Mouse (Mus musculus) heart, postnatal 0 days (tissue): Measurements from ENCODE around the gene Nsmce3. TPM values are rescaled to one million over a fixed set of nuclear protein-coding genes. Genes with fewer than 3 reads are reported as not detected.

Experiments
- ATAC-seq: fragments of 200-750 bp; cut with Nextera tagmentation; 2 replicates; pipeline ENCODE4 v1.8.0; 2017; ENCODE audit warnings: low read depth, moderate number of reproducible peaks, moderate library complexity; ENCODE audit not compliant: insufficient read depth
- DNase-seq: peaks from one replicate; pipeline ENCODE4 v3.0.0-alpha.2; 2016; ENCODE audit warnings: low spot score
- H3K27ac ChIP-seq: fragments of 300-500 bp; sonication (generic); 2 replicates; pipeline ENCODE4 v1.5.1; 2014; ENCODE audit warnings: low read depth, mild to moderate bottlenecking
- H3K27me3 ChIP-seq: fragments of 300-500 bp; sonication (generic); 2 replicates; pipeline ENCODE4 v1.6.1; 2014; ENCODE audit warnings: low read length, mixed read lengths; ENCODE audit not compliant: control insufficient read depth, insufficient read depth
- H3K36me3 ChIP-seq: fragments of 300-500 bp; sonication (generic); replicated peaks from 2 replicates; pipeline ENCODE4 v1.6.1; 2014; ENCODE audit warnings: low read length, mixed read lengths; ENCODE audit not compliant: control insufficient read depth, insufficient read depth
- H3K4me1 ChIP-seq: fragments of 300-500 bp; sonication (generic); 2 replicates; pipeline ENCODE4 v1.6.1; 2014; ENCODE audit warnings: antibody characterized with exemption; ENCODE audit not compliant: control insufficient read depth, insufficient read depth
- H3K4me2 ChIP-seq: fragments of 300-500 bp; sonication (generic); 2 replicates; pipeline ENCODE4 v1.6.1; 2014; ENCODE audit warnings: low read depth, mild to moderate bottlenecking, low read length, moderate library complexity
- H3K4me3 ChIP-seq: fragments of 300-500 bp; sonication (generic); 2 replicates; pipeline ENCODE4 v1.5.1; 2014; ENCODE audit warnings: low read depth, low read length
- H3K9ac ChIP-seq: fragments of 300-500 bp; sonication (generic); replicated peaks from 2 replicates; pipeline ENCODE4 v1.6.1; 2014; ENCODE audit warnings: low read depth, low read length, mixed read lengths
- H3K9me3 ChIP-seq: fragments of 300-500 bp; sonication (generic); replicated peaks from 2 replicates; pipeline ENCODE4 v1.6.1; 2016; ENCODE audit warnings: low read length; ENCODE audit not compliant: control insufficient read depth
- CTCF ChIP-seq: IDR thresholded peaks from 2 replicates; pipeline ENCODE4 v1.5.1; 2016; ENCODE audit warnings: antibody characterized with exemption, control low read depth, low read depth
- EP300 ChIP-seq: IDR thresholded peaks from 2 replicates; pipeline ENCODE4 v1.6.1; 2016; ENCODE audit warnings: antibody characterized with exemption, low read depth
- WGBS: fragments of 180-500 bp; shearing (Covaris S2); extraction: QIAGEN DNeasy Blood & Tissue Kit; methylation state at CpG from one replicate; pipeline ENCODE4 v1.1.7; 2014; 5-methylcytosine and 5-hydroxymethylcytosine counted together
- polyA plus RNA-seq: library from polyadenylated mRNA; unstranded; fragments of >200 nt; fragmentation: Nextera tagmentation; extraction: Ambion mirVana; gene quantifications from 2 replicates; pipeline ENCODE4 v1.2.1, GENCODE M21; 2015
- total RNA-seq: library from RNA; depleted of rRNA; stranded (reverse); fragments of >200 nt; gene quantifications from 2 replicates; pipeline ENCODE4 v1.2.3, GENCODE M21; 2014; ENCODE audit warnings: low replicate concordance

Gene Nsmce3
- total and polyA plus RNA-seq, 2 experiments from 2014 or later = 6.7 to 11.4 TPM

DNA sequence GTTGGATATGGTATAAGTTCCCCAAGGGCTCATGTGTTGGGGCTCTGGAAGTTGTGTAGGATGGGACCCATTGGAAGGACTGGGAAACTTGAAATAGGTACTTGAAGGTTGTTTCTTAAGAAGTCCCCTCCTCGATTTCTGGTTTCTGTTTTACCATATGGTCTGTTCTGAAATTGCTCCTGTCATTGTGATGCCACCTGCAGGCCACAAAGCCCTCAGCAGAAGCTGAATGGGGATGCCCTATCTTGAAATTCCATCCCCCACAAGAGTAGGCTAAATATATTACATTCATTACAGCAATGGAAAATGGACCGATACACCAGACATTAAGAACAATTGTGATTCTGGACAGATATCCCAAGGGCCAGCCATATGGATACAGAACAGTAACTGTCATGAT lies 37.4 kb upstream of the Nsmce3 start:
- no peak overlapping the region for H3K4me2 ChIP-seq
- H3K27me3 ChIP-seq = no peaks in the 10 kb centered on the region
- 0 out of 2 replicates have a peak, but pooled peaks cover 4% of the 10 kb centered on the region for H3K9me3 ChIP-seq
- H3K9ac ChIP-seq = no peak overlapping the region
- H3K27ac ChIP-seq = no peak overlapping the region
- ATAC-seq (no peak), DNase-seq (no peak)
- TF ChIP-seq EP300 (no peak), CTCF (peak; percentile 40)
- H3K36me3 ChIP-seq = no peaks in the 10 kb centered on the region
- no peak overlapping the region for H3K4me3 ChIP-seq
- WGBS = 65% methylated on average over 2 of the region's 2 CpGs
- no peaks in the 10 kb centered on the region for H3K4me1 ChIP-seq

DNA sequence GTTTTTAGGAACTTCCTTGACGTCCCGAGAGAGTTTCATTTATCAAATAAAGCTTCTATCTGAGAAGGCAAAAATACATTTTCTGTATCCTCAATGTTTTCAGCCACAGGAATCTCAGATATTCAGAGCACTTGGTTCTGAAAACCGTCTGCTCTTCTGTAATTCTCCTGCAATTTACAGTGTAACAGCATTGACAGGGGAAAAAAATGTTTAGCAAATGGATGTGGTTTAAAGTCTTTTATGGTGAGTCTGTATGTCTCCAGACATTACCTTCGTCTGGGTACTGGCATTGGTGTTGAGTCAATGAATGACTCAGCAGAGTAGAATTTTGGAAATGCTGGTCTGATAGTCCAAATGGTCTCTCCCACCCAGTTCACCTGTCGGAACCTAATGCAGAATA lies 34.2 kb upstream of the Nsmce3 start:
- Histone ChIP-seq H3K4me3 (no peak overlapping the region), H3K4me2 (no peak overlapping the region), H3K27ac (no peak overlapping the region), H3K27me3 (no peaks in the 10 kb centered on the region), H3K9me3 (0 out of 2 replicates have a peak, but pooled peaks cover 4% of the 10 kb centered on the region), H3K4me1 (no peaks in the 10 kb centered on the region), H3K9ac (no peak overlapping the region), H3K36me3 (no peaks in the 10 kb centered on the region)
- 52% methylated on average over 5 of the region's 5 CpGs for WGBS
- DNase-seq (no peak), ATAC-seq (no peak)
- TF ChIP-seq EP300 = no peak
- no peak for TF ChIP-seq CTCF

DNA sequence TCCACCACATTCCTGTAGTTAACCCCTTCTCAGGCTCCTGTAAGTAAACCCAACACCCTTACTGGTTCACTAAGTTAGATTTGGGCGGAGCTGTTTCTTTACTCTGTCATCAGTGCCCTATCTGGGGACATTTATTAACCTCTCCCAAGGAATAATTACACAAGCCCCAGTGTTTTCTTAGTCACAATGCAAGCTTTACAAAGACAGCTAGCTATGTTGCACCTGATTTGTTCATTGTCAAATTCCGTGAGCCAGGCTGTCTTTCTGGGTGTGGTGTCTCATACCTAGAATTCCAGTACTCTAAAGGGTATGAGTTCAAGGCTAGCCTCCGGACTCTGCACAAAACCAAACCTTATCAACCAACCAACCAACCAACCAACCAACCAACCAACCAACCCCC lies 32.7 kb upstream of the Nsmce3 start:
- ATAC-seq (no peak), DNase-seq (no peak)
- Histone ChIP-seq H3K4me2 (no peak overlapping the region), H3K27me3 (no peaks in the 10 kb centered on the region), H3K9ac (no peak overlapping the region), H3K27ac (no peak overlapping the region), H3K36me3 (no peaks in the 10 kb centered on the region), H3K9me3 (0 out of 2 replicates have a peak, but pooled peaks cover 4% of the 10 kb centered on the region), H3K4me1 (no peaks in the 10 kb centered on the region), H3K4me3 (no peak overlapping the region)
- TF ChIP-seq CTCF = no peak
- TF ChIP-seq EP300 = no peak
- 70% methylated on average over 3 of the region's 3 CpGs for WGBS

DNA sequence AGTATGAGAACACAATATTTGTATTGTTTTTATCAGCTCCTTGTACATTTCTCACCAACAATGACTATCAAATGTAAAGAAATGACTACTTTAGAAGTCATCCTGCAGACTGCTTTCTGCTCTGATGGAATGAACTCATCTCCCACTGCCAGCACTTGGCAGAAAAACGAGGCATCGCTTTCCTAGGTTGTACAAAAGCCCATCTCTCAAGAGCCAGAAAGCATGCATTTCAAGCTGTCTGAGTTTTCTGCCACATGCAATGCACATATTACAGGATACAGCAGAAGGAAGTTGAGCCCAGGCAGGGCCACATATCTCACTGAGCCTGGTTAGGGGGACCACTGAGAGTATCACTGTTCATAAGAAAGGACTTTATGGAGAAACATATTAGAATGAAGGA lies 27.5 kb upstream of the Nsmce3 start:
- H3K9me3 ChIP-seq = no peaks in the 10 kb centered on the region
- H3K9ac ChIP-seq = no peak overlapping the region
- H3K4me3 ChIP-seq = no peak overlapping the region
- no peak for ATAC-seq
- H3K4me1 ChIP-seq = no peaks in the 10 kb centered on the region
- H3K27me3 ChIP-seq = no peaks in the 10 kb centered on the region
- DNase-seq = no peak
- TF ChIP-seq CTCF = no peak
- TF ChIP-seq EP300 = no peak
- H3K4me2 ChIP-seq = no peak overlapping the region
- WGBS = 73% methylated on average over 2 of the region's 2 CpGs
- H3K36me3 ChIP-seq = no peaks in the 10 kb centered on the region
- no peak overlapping the region for H3K27ac ChIP-seq

DNA sequence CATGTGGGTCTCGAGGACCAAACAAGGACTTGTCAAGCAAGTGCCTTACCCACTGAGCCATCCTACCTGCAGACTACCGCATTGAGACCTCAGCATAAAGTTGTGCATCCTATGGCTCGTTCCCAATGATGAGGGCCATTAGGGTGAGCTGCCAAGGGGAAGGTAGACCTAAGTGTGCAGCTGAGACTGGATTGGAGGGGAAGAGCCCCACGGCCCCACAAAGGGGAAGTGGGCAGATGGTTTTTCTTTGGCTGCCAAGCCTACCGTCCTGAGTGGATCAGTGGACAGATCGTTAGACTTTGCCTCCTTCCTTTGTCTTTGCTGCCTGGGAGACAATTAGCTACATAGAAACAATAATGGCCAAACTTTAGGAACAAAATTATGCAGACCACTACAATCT lies 23.8 kb upstream of the Nsmce3 start:
- WGBS = 89% methylated on average over 6 of the region's 6 CpGs
- Histone ChIP-seq H3K9ac (no peak overlapping the region), H3K27me3 (no peaks in the 10 kb centered on the region), H3K9me3 (no peaks in the 10 kb centered on the region), H3K4me2 (no peak overlapping the region), H3K36me3 (no peaks in the 10 kb centered on the region), H3K27ac (no peak overlapping the region), H3K4me1 (no peaks in the 10 kb centered on the region), H3K4me3 (no peak overlapping the region)
- DNase-seq (no peak), ATAC-seq (no peak)
- no peak for TF ChIP-seq EP300
- TF ChIP-seq CTCF = no peak

DNA sequence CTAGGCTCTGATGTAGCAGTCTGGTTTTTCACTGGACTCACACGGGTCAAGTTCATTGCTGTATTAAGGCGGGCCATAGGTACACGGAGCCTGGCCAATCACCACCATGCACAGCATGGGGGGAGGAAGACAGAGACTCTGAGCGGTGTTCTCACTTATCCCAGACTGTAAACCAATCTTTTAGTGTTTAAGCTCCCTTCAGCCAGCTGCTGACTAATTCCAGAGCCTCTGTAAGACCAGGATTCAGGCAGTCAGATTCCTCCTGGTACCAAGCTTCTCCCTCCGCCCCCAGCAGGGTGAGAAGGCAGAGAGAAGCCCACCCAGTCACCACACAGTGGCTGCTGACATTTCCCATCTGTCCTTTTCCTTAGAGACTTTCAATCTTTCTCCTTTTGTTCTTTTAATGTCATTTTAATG lies 22.9 kb upstream of the Nsmce3 start:
- H3K4me1 ChIP-seq = peaks cover 6% of the 10 kb centered on the region; the same call in 1 of the 2 replicates
- no peak overlapping the region for H3K9ac ChIP-seq
- H3K9me3 ChIP-seq = no peaks in the 10 kb centered on the region
- H3K27ac ChIP-seq = no peak overlapping the region
- H3K4me2 ChIP-seq = no peak overlapping the region
- H3K4me3 ChIP-seq = no peak overlapping the region
- no peaks in the 10 kb centered on the region for H3K36me3 ChIP-seq
- WGBS = 38% methylated on average over 5 of the region's 5 CpGs
- ATAC-seq (no peak), DNase-seq (no peak)
- TF ChIP-seq EP300 (no peak), CTCF (no peak)
- H3K27me3 ChIP-seq = no peaks in the 10 kb centered on the region
